Mouse (Mus musculus) testis, adult 2 months (tissue): ENCODE measurements around the gene Rap1gap.

Experiments
- CTCF ChIP-seq: fragments of 200-500 bp; IDR thresholded peaks from 2 replicates; pipeline ENCODE4 v1.5.1; 2012; ENCODE audit warnings: low read depth, mild to moderate bottlenecking, inconsistent platforms, low read length, moderate library complexity; ENCODE audit not compliant: control insufficient read depth, insufficient read depth, insufficient replicate concordance
- POLR2A ChIP-seq: fragments of 200-500 bp; IDR thresholded peaks from 2 replicates; pipeline ENCODE4 v1.6.1; 2012; ENCODE audit warnings: low read depth, mild to moderate bottlenecking, inconsistent platforms, low read length, moderate library complexity; ENCODE audit not compliant: control insufficient read depth

GRCm38 (mm10) chr4:137733459-137733858 is 68.9 kb downstream of the Rap1gap start:
- 0 out of 2 replicates have a peak, but pooled peaks have one; percentile 4 for TF ChIP-seq CTCF
- TF ChIP-seq POLR2A, result no peak
